Mouse (Mus musculus) megakaryocyte-erythroid progenitor cell, adult 5-6 weeks (primary cell): Measurements from ENCODE around the gene Tiam1. TPM values are rescaled to one million over a fixed set of nuclear protein-coding genes. Genes with fewer than 3 reads are reported as not detected.

Experiments used
- total RNA-seq, 2 experiments: library from RNA; stranded (forward) in 1 of 2; stranded (reverse) in 1 of 2; fragments of 200-1000, 215-1000 nt in 1 of 2; fragments of >200 nt in 1 of 2; fragmentation: Nextera tagmentation in 1 of 2; gene quantifications; 2 replicates each; pipeline ENCODE4 v1.2.3; 2014 to 2017

Tiam1 gene
- total RNA-seq, 2 experiments from 2014 or later = 8.3 to 11.6 TPM

Other genes starting within 250 kb of the Tiam1 start
- 1,056 and 1,102 TPM in 2 replicates for gene Sod1, start 77.0 kb upstream of the Tiam1 start, total RNA-seq (2014; fragmentation: Nextera tagmentation)
- gene Sod1, start 77.0 kb upstream of the Tiam1 start, total RNA-seq (2017) = 1,074 and 1,263 TPM in 2 replicates
- 95.6 and 120 TPM in 2 replicates for gene Scaf4, start 140.7 kb upstream of the Tiam1 start, total RNA-seq (2014; fragmentation: Nextera tagmentation)
- gene Scaf4, start 140.7 kb upstream of the Tiam1 start, total RNA-seq (2017) = 25.1 and 25.6 TPM in 2 replicates
- gene Hunk, start 242.2 kb upstream of the Tiam1 start, total RNA-seq (2014; fragmentation: Nextera tagmentation) = not detected in 2 replicates
- not detected in 2 replicates for gene Hunk, start 242.2 kb upstream of the Tiam1 start, total RNA-seq (2017)